Mouse (Mus musculus) layer of hippocampus, adult 18-20 months (tissue): ENCODE results near the gene Brsk1. TPM values are rescaled to one million over a fixed set of nuclear protein-coding genes. Genes with fewer than 3 reads are reported as not detected.

Experiments
- DNase-seq, 2 experiments: peaks; one replicate each; pipeline ENCODE4 v3.0.0; 2022; ENCODE audit warnings: low spot score in 2 of 2
- long read RNA-seq: library from polyadenylated mRNA; stranded (forward); transcript quantifications from one replicate; pipeline ENCODE4 v2.0.0, GENCODE M21; 2021
- total RNA-seq, 2 experiments: library from RNA; stranded (reverse); gene quantifications; 2 replicates each; pipeline ENCODE4 v1.2.3; 2021

The Brsk1 gene
- total RNA-seq, result 100 to 1,000 TPM; 368 to 369 TPM
- long read RNA-seq, transcript Brsk1-201 (19 exons, 2,996 nt), result major isoform, 7 of 30 reads
- long read RNA-seq, partial matches to known transcripts, result 21 of 30 reads
- long read RNA-seq, other reads (novel, unspliced or antisense), result 2 of 30 reads

GRCm38 (mm10) chr7:4690387-4690786, at the start of gene Brsk1:
Gene Brsk1 (plus strand): TSS chr7:4690604.
- peak; percentile 68 to 84 for DNase-seq

- DNase-seq, result no peak
Observed at GRCm38 (mm10) chr7:4641155-4641554, 49.2 kb upstream of the Brsk1 start.

GRCm38 (mm10) chr7:4641956-4642355, 48.4 kb upstream of the Brsk1 start:
- DNase-seq, result no peak

- no peak for DNase-seq
Observed at GRCm38 (mm10) chr7:4643225-4643624, 47.2 kb upstream of the Brsk1 start.

- DNase-seq, result no peak
Observed at GRCm38 (mm10) chr7:4646806-4647205, 43.6 kb upstream of the Brsk1 start.

- no peak for DNase-seq
Observed at GRCm38 (mm10) chr7:4647291-4647690, 43.1 kb upstream of the Brsk1 start.

- DNase-seq, result no peak
Observed at GRCm38 (mm10) chr7:4647992-4648391, 42.4 kb upstream of the Brsk1 start.

GRCm38 (mm10) chr7:4651581-4651980, 38.8 kb upstream of the Brsk1 start:
- DNase-seq, result no peak

- DNase-seq, result no peak
Observed at GRCm38 (mm10) chr7:4652726-4653125, 37.7 kb upstream of the Brsk1 start.

GRCm38 (mm10) chr7:4653351-4653750, 37.1 kb upstream of the Brsk1 start:
- no peak for DNase-seq

GRCm38 (mm10) chr7:4653780-4654179, 36.6 kb upstream of the Brsk1 start:
- no peak for DNase-seq

GRCm38 (mm10) chr7:4654221-4654620, 36.2 kb upstream of the Brsk1 start:
- no peak for DNase-seq

- no peak for DNase-seq
Observed at GRCm38 (mm10) chr7:4655393-4655792, 35.0 kb upstream of the Brsk1 start.

GRCm38 (mm10) chr7:4655916-4656315, 34.5 kb upstream of the Brsk1 start:
- no peak for DNase-seq

GRCm38 (mm10) chr7:4656818-4657217, 33.6 kb upstream of the Brsk1 start:
- no peak for DNase-seq

GRCm38 (mm10) chr7:4657521-4658127, 32.8 kb upstream of the Brsk1 start:
- peak; percentile 37 to 55 for DNase-seq

- DNase-seq, result no peak
Observed at GRCm38 (mm10) chr7:4658128-4658907, 32.1 kb upstream of the Brsk1 start.

- peak; percentile 98 to 99 for DNase-seq
Observed at GRCm38 (mm10) chr7:4658912-4659551, 31.4 kb upstream of the Brsk1 start, which contains the start of gene Ppp6r1. Gene Ppp6r1 (minus strand): TSS chr7:4659019.

- DNase-seq, result no peak
Observed at GRCm38 (mm10) chr7:4659911-4660443, 30.4 kb upstream of the Brsk1 start.

- no peak for DNase-seq
Observed at GRCm38 (mm10) chr7:4663179-4663578, 27.2 kb upstream of the Brsk1 start.

- DNase-seq, result no peak
Observed at GRCm38 (mm10) chr7:4663742-4664141, 26.7 kb upstream of the Brsk1 start.

GRCm38 (mm10) chr7:4666871-4667270, 23.5 kb upstream of the Brsk1 start:
- DNase-seq, result no peak
